Mouse (Mus musculus): ENCODE results near the gene Mapkapk3. TPM values are rescaled to one million over a fixed set of nuclear protein-coding genes. Genes with fewer than 3 reads are reported as not detected.

Gene Mapkapk3
- polyA plus RNA-seq, 1 experiment, result 28.0 TPM

DNA sequence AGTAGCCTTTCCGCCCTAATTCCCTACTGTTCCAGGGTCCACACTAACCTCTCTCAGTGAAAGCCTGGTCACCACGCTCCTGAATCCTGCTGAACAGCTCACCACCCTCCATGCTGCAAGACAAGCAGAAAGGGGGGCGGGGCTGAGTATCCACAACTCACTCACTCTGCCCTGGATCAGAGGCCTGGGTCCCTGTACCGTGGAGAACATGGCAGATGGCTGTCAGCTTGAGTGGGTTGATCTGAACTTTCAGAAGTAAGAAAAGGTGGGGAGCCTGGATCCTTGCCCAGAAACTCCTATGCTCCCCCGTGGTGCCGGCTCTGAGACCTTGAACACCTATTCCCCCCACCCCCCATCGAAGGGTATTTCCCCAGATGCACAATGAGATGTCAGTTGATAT is 27.3 kb downstream of the Mapkapk3 start:
- no peaks in the 10 kb centered on the region; the same call in 1 of the 2 replicates for H3K4me1 ChIP-seq (ENCODE audit: control insufficient read depth, insufficient read depth, insufficient read length)
- DNase-seq (ENCODE audit: low read depth in 1 of 2, low spot score in 2 of 2), result no peak

DNA sequence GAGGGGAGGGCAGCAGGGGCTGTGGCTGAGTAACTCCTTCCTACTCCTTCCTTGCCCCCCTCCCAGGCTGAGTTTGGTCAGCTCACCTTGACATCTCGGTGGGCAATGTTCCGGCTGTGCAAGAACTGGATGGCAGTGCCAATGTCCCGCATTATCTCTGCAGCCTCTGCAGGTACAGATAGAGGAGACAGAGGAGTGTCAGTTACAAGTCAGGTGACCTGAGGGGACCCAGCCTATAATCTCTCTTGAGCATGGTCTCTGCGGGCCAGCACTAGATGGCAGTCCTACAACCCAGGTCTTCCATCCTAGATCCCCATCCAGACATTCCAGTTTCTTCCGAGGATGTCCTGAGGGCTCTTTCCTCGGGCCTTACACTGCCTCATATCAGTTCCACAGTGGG is 27.9 kb downstream of the Mapkapk3 start:
- DNase-seq (ENCODE audit: low read depth in 1 of 2, low spot score in 2 of 2), result no peak
- TF ChIP-seq CTCF (IDR thresholded peaks at IDR 0.05; ENCODE audit: extremely low read depth, insufficient read depth, insufficient read length, insufficient replicate concordance), result no peak
- TF ChIP-seq POLR2A (IDR thresholded peaks at IDR 0.05; ENCODE audit: low read depth, low read length), result no peak
- no peak overlapping the region for H3K4me3 ChIP-seq (ENCODE audit: extremely low read depth, insufficient read depth, insufficient read length)
- no peaks in the 10 kb centered on the region for H3K27me3 ChIP-seq (ENCODE audit: control insufficient read depth, insufficient read depth, low read length)
- H3K4me1 ChIP-seq (ENCODE audit: control insufficient read depth, insufficient read depth, insufficient read length), result no peaks in the 10 kb centered on the region; the same call in 1 of the 2 replicates
- H3K36me3 ChIP-seq (ENCODE audit: control insufficient read depth, insufficient read depth, low read length), result peaks cover 19% of the 10 kb centered on the region
- no peak overlapping the region for H3K27ac ChIP-seq (ENCODE audit: insufficient read depth, low read length)
- 80% methylated on average over 6 of the region's 6 CpGs for WGBS

More for the DNA sequence above, 27.3 kb downstream of the Mapkapk3 start:
- no peak overlapping the region for H3K4me3 ChIP-seq (ENCODE audit: extremely low read depth, insufficient read depth, insufficient read length)
- no peaks in the 10 kb centered on the region for H3K27me3 ChIP-seq (ENCODE audit: control insufficient read depth, insufficient read depth, low read length)
- no peak for TF ChIP-seq CTCF (IDR thresholded peaks at IDR 0.05; ENCODE audit: extremely low read depth, insufficient read depth, insufficient read length, insufficient replicate concordance)
- no peak for TF ChIP-seq POLR2A (IDR thresholded peaks at IDR 0.05; ENCODE audit: low read depth, low read length)
- no peak overlapping the region for H3K27ac ChIP-seq (ENCODE audit: insufficient read depth, low read length)
- 89% methylated on average over 7 of the region's 7 CpGs for WGBS
- peaks cover 16% of the 10 kb centered on the region for H3K36me3 ChIP-seq (ENCODE audit: control insufficient read depth, insufficient read depth, low read length)

DNA sequence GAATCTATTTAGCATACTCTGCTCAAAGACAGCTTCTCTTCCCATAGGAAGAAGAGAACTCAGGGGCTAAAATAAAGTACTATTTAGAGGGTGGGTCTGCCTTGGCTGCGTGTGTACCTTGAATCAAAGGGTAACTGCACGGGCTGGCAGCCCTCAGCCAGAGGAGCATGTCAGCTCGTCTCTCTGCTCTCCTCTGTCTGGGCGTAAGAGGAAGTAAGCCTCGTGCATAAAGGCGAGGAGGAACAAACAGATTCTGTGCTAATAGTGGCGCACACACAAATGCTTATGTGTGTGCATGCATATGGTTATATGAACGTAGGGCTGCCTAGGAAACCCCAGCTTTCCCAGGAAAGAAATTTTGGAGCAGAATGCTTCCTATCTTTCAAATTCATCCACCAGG is 28.8 kb downstream of the Mapkapk3 start:
- no peak for TF ChIP-seq CTCF (IDR thresholded peaks at IDR 0.05; ENCODE audit: extremely low read depth, insufficient read depth, insufficient read length, insufficient replicate concordance)
- no peak for TF ChIP-seq POLR2A (IDR thresholded peaks at IDR 0.05; ENCODE audit: low read depth, low read length)
- WGBS, result 15% methylated on average over 8 of the region's 8 CpGs
- DNase-seq (ENCODE audit: low read depth in 1 of 2, low spot score in 2 of 2), result peak in 1 of 2 experiments; percentile 17
- no peak overlapping the region for H3K27ac ChIP-seq (ENCODE audit: insufficient read depth, low read length)
- H3K4me1 ChIP-seq (ENCODE audit: control insufficient read depth, insufficient read depth, insufficient read length), result no peaks in the 10 kb centered on the region; the same call in 1 of the 2 replicates
- H3K27me3 ChIP-seq (ENCODE audit: control insufficient read depth, insufficient read depth, low read length), result no peaks in the 10 kb centered on the region
- H3K4me3 ChIP-seq (ENCODE audit: extremely low read depth, insufficient read depth, insufficient read length), result no peak overlapping the region
- H3K36me3 ChIP-seq (ENCODE audit: control insufficient read depth, insufficient read depth, low read length), result peaks cover 27% of the 10 kb centered on the region

DNA sequence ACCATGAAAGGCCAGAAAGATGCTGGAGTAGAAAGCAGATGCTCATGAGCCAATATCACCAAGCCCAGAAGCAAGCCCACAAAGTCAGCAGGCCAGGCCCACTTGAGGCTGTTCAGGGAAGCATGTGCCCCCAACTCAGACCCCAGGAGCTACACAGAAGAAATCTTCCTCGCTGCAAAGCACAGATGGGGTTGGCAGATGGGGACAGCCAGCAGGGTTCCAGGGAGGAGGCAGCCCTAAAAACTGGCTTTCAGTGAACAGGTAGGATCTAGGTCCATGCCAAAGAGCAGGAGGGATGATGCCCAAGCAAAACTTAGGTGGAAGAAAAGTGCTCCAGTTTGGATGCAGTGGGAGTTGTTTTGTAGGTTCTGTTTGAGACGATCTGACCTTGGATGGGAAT is 29.2 kb downstream of the Mapkapk3 start:
- no peaks in the 10 kb centered on the region for H3K27me3 ChIP-seq (ENCODE audit: control insufficient read depth, insufficient read depth, low read length)
- H3K27ac ChIP-seq (ENCODE audit: insufficient read depth, low read length), result no peak overlapping the region
- no peak for DNase-seq (ENCODE audit: low read depth in 1 of 2, low spot score in 2 of 2)
- H3K4me3 ChIP-seq (ENCODE audit: extremely low read depth, insufficient read depth, insufficient read length), result no peak overlapping the region
- peaks cover 27% of the 10 kb centered on the region for H3K36me3 ChIP-seq (ENCODE audit: control insufficient read depth, insufficient read depth, low read length)
- TF ChIP-seq CTCF (IDR thresholded peaks at IDR 0.05; ENCODE audit: extremely low read depth, insufficient read depth, insufficient read length, insufficient replicate concordance), result no peak
- no peak for TF ChIP-seq POLR2A (IDR thresholded peaks at IDR 0.05; ENCODE audit: low read depth, low read length)
- WGBS, result 80% methylated on average over 2 of the region's 2 CpGs
- H3K4me1 ChIP-seq (ENCODE audit: control insufficient read depth, insufficient read depth, insufficient read length), result no peaks in the 10 kb centered on the region; the same call in 1 of the 2 replicates

GRCm38 (mm10) chr9:107259571-107259970 is 30.1 kb downstream of the Mapkapk3 start:
- DNase-seq (ENCODE audit: low read depth in 1 of 2, low spot score in 2 of 2), result no peak
- WGBS, result 84% methylated on average over 6 of the region's 6 CpGs
- H3K4me1 ChIP-seq (ENCODE audit: control insufficient read depth, insufficient read depth, insufficient read length), result no peaks in the 10 kb centered on the region; the same call in 1 of the 2 replicates
- H3K27me3 ChIP-seq (ENCODE audit: control insufficient read depth, insufficient read depth, low read length), result no peaks in the 10 kb centered on the region
- TF ChIP-seq CTCF (IDR thresholded peaks at IDR 0.05; ENCODE audit: extremely low read depth, insufficient read depth, insufficient read length, insufficient replicate concordance) (no peak), POLR2A (IDR thresholded peaks at IDR 0.05; ENCODE audit: low read depth, low read length) (no peak)
- peaks cover 28% of the 10 kb centered on the region for H3K36me3 ChIP-seq (ENCODE audit: control insufficient read depth, insufficient read depth, low read length)
- no peak overlapping the region for H3K27ac ChIP-seq (ENCODE audit: insufficient read depth, low read length)
- no peak overlapping the region for H3K4me3 ChIP-seq (ENCODE audit: extremely low read depth, insufficient read depth, insufficient read length)

GRCm38 (mm10) chr9:107255596-107255995 is 34.1 kb downstream of the Mapkapk3 start:
- no peak for DNase-seq (ENCODE audit: low read depth in 1 of 2, low spot score in 2 of 2)
- 87% methylated on average over 3 of the region's 3 CpGs for WGBS
- Histone ChIP-seq H3K4me3 (ENCODE audit: extremely low read depth, insufficient read depth, insufficient read length) (no peak overlapping the region), H3K36me3 (ENCODE audit: control insufficient read depth, insufficient read depth, low read length) (peaks cover 23% of the 10 kb centered on the region), H3K4me1 (ENCODE audit: control insufficient read depth, insufficient read depth, insufficient read length) (no peaks in the 10 kb centered on the region), H3K27me3 (ENCODE audit: control insufficient read depth, insufficient read depth, low read length) (no peaks in the 10 kb centered on the region), H3K27ac (ENCODE audit: insufficient read depth, low read length) (no peak overlapping the region)
- TF ChIP-seq CTCF (IDR thresholded peaks at IDR 0.05; ENCODE audit: extremely low read depth, insufficient read depth, insufficient read length, insufficient replicate concordance), result no peak
- TF ChIP-seq POLR2A (IDR thresholded peaks at IDR 0.05; ENCODE audit: low read depth, low read length), result no peak

GRCm38 (mm10) chr9:107254925-107255324 is 34.8 kb downstream of the Mapkapk3 start:
- H3K36me3 ChIP-seq (ENCODE audit: control insufficient read depth, insufficient read depth, low read length), result peaks cover 19% of the 10 kb centered on the region
- H3K27me3 ChIP-seq (ENCODE audit: control insufficient read depth, insufficient read depth, low read length), result no peaks in the 10 kb centered on the region
- no peaks in the 10 kb centered on the region for H3K4me1 ChIP-seq (ENCODE audit: control insufficient read depth, insufficient read depth, insufficient read length)
- TF ChIP-seq POLR2A (IDR thresholded peaks at IDR 0.05; ENCODE audit: low read depth, low read length) (no peak), CTCF (IDR thresholded peaks at IDR 0.05; ENCODE audit: extremely low read depth, insufficient read depth, insufficient read length, insufficient replicate concordance) (no peak)
- no peak for DNase-seq (ENCODE audit: low read depth in 1 of 2, low spot score in 2 of 2)
- no peak overlapping the region for H3K4me3 ChIP-seq (ENCODE audit: extremely low read depth, insufficient read depth, insufficient read length)
- no peak overlapping the region for H3K27ac ChIP-seq (ENCODE audit: insufficient read depth, low read length)
- 88% methylated on average over 3 of the region's 3 CpGs for WGBS

Measured in spleen, adult 2 months (tissue).